Mouse (Mus musculus) liver, embryonic 16.5 days (tissue): Measurements from ENCODE around the gene Agrp. TPM values are rescaled to one million over a fixed set of nuclear protein-coding genes. Genes with fewer than 3 reads are reported as not detected.
A peak's percentile ranks its signal among the peaks of the same experiment; 100 is the strongest.

Experiments used
- ATAC-seq: fragments of 200-750 bp; cut with Nextera tagmentation; 2 replicates; pipeline ENCODE4 v1.8.0; 2017; ENCODE audit warnings: low read depth, mild to moderate bottlenecking, moderate number of reproducible peaks, moderate library complexity
- H3K27ac ChIP-seq: fragments of 300-500 bp; sonication (generic); 2 replicates; pipeline ENCODE4 v1.5.1; 2014; ENCODE audit warnings: mild to moderate bottlenecking, low read length
- H3K27me3 ChIP-seq: fragments of 300-500 bp; sonication (generic); 2 replicates; pipeline ENCODE4 v1.6.1; 2014; ENCODE audit warnings: low read depth, low read length, mixed read lengths; ENCODE audit not compliant: control insufficient read depth, insufficient read depth
- H3K36me3 ChIP-seq: fragments of 300-500 bp; sonication (generic); 2 replicates; pipeline ENCODE4 v1.6.1; 2014; ENCODE audit warnings: mild to moderate bottlenecking; ENCODE audit not compliant: control insufficient read depth, insufficient read depth
- H3K4me1 ChIP-seq: fragments of 300-500 bp; sonication (generic); 2 replicates; pipeline ENCODE4 v1.6.1; 2014; ENCODE audit warnings: low read depth, low read length, mixed read lengths; ENCODE audit not compliant: control insufficient read depth
- H3K4me2 ChIP-seq: fragments of 300-500 bp; sonication (generic); 2 replicates; pipeline ENCODE4 v1.6.1; 2014; ENCODE audit warnings: low read depth, low read length, mixed read lengths
- H3K4me3 ChIP-seq: fragments of 300-500 bp; sonication (generic); 2 replicates; pipeline ENCODE4 v1.5.1; 2014; ENCODE audit warnings: low read depth, mild to moderate bottlenecking, low read length
- H3K9ac ChIP-seq: fragments of 300-500 bp; sonication (generic); 2 replicates; pipeline ENCODE4 v1.6.1; 2014; ENCODE audit warnings: low read depth, low read length
- H3K9me3 ChIP-seq: fragments of 300-500 bp; sonication (generic); replicated peaks from 2 replicates; pipeline ENCODE4 v1.6.1; 2016; ENCODE audit warnings: low read length; ENCODE audit not compliant: control insufficient read depth
- WGBS: fragments of 180-500 bp; shearing (Covaris S2); extraction: QIAGEN DNeasy Blood & Tissue Kit; methylation state at CpG from one replicate; pipeline ENCODE4 v1.1.7; 2014; ENCODE audit not compliant: insufficient replicate concordance; 5-methylcytosine and 5-hydroxymethylcytosine counted together
- polyA plus RNA-seq: library from polyadenylated mRNA; unstranded; fragments of >200 nt; fragmentation: Nextera tagmentation; extraction: Ambion mirVana; gene quantifications from 2 replicates; pipeline ENCODE4 v1.2.1, GENCODE M21; 2015

Gene Agrp
- polyA plus RNA-seq, 1 experiment from 2014 or later = not detected

DNA sequence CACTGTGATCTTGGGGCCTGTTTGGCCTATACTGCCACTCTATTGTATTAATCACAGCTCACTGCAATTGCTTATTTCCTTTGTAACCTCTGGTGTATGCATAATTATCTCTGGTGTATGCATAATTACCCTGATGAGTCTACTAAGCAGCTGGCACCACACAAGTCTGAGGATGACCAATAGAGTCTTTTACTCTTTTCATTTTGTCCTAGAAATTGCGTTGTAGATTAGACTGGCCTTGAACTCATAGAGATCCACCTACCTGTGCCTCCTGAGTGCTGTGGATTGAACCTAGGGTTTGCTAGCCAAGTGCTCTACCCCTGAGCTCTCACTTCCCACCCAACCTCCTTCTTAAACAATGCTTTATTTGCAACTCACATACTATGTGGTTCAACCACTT lies 11.1 kb downstream of the Agrp start:
- 80% methylated on average over 1 of the region's 1 CpGs for WGBS

DNA sequence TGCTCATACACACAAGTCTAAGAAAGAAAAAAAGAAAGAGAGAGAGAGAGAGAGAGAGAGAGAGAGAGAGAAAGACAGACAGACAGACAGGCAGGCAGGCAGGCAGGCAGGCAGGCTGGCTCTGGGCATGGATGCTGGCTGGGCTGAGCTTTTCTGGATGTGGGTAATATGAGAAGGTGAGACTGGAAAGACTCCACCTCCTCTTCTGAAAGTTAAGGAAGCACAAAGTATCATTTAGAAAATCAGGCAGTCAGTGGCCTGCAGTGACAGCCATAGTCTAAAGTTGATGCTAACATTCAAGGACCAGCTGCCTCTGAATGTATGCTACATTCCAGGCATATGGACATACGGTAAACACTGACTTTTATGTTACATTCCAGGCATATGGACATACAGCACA lies 12.4 kb downstream of the Agrp start:
- no peak overlapping the region for H3K9ac ChIP-seq
- 67% methylated on average over 1 of the region's 1 CpGs for WGBS
- H3K4me2 ChIP-seq = no peak overlapping the region
- no peak for ATAC-seq
- no peak overlapping the region for H3K27ac ChIP-seq
- H3K9me3 ChIP-seq = no peaks in the 10 kb centered on the region
- H3K36me3 ChIP-seq = peaks cover 3% of the 10 kb centered on the region; the same call in 1 of the 2 replicates
- H3K4me1 ChIP-seq = peaks cover 7% of the 10 kb centered on the region
- H3K27me3 ChIP-seq = no peaks in the 10 kb centered on the region
- no peak overlapping the region for H3K4me3 ChIP-seq

More for the DNA sequence above, 11.1 kb downstream of the Agrp start:
- Histone ChIP-seq H3K4me1 (peaks cover 7% of the 10 kb centered on the region), H3K27ac (no peak overlapping the region), H3K4me3 (no peak overlapping the region), H3K4me2 (no peak overlapping the region), H3K27me3 (no peaks in the 10 kb centered on the region), H3K9me3 (no peaks in the 10 kb centered on the region), H3K9ac (no peak overlapping the region), H3K36me3 (peaks cover 2% of the 10 kb centered on the region; the same call in 1 of the 2 replicates)
- no peak for ATAC-seq

DNA sequence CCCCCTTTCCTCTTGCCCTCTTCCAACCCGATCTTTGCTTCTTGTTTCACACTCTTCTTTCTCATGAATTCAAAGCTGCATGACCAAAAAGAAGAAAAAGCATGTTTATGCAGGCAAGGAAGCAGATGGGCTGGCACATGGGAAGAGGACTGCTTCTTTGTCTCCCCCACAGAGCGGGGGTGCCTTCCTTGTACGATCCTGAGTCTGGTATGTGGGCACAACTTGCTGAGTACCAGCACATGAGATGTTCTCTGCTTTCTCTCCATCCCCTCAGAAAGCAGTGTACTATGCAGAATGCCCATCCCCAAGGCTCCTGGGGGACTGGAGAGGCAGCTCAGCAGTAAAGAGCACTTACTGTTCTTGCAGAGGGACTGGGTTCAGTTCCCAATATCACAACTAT lies 12.8 kb downstream of the Agrp start:
- no peak for ATAC-seq
- Histone ChIP-seq H3K4me3 (no peak overlapping the region), H3K27ac (no peak overlapping the region), H3K4me2 (no peak overlapping the region), H3K4me1 (peaks cover 7% of the 10 kb centered on the region), H3K27me3 (no peaks in the 10 kb centered on the region), H3K36me3 (peaks cover 3% of the 10 kb centered on the region; the same call in 1 of the 2 replicates), H3K9ac (no peak overlapping the region), H3K9me3 (no peaks in the 10 kb centered on the region)
- WGBS = 42% methylated on average over 3 of the region's 3 CpGs

DNA sequence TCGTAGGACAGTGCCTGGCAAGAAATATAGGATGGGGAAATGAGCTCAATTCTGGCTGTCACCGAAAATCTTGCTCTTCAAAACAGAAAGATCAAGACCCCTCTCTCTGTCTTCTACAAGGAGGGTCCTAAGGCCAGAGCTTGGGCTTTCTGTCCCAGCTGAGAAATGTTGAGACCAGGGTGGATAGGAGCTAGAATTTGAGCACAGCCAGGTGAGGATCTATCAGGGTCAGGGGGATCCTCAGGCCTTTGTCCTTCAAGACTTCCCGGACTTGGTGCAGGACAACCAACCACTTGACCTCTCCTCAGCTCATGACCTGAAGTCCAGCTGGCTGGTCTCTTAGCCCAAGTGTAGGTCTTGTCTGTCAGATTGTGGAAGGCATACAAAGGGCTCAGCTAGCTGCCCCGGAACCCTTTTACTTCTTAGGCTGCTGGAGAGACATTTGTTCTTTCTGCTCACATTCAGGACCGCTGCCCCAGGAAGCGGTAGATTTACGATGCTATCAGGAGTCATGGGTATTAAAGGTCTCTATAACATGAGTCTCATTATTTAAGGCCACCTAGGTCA lies 13.4 kb downstream of the Agrp start:
- H3K27ac ChIP-seq = no peak overlapping the region
- H3K36me3 ChIP-seq = peaks cover 3% of the 10 kb centered on the region; the same call in 1 of the 2 replicates
- peaks cover 7% of the 10 kb centered on the region for H3K4me1 ChIP-seq
- H3K4me2 ChIP-seq = no peak overlapping the region
- no peak for ATAC-seq
- no peaks in the 10 kb centered on the region for H3K9me3 ChIP-seq
- H3K9ac ChIP-seq = no peak overlapping the region
- no peak overlapping the region for H3K4me3 ChIP-seq
- no peaks in the 10 kb centered on the region for H3K27me3 ChIP-seq
- 58% methylated on average over 7 of the region's 7 CpGs for WGBS

DNA sequence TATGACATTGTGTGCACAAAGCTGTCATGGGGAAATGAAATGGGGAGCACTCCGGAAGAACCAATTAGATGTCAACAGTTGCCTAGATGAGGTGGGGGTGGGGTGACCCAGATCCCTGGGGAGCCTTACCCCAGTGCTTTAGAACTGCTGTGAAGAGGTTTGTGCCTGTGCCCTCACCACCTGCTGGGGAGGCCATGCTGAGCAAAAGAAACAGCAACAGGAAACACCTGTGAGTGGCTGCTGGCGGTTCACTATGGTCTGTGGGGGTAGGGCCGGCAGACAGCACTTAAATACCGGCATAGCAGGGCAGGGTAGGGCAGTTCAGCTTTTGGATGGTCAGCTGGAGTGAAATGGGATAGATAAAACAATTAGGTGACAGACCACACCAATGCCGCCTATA lies 14.1 kb downstream of the Agrp start:
- Histone ChIP-seq H3K36me3 (peaks cover 3% of the 10 kb centered on the region; the same call in 1 of the 2 replicates), H3K27me3 (no peaks in the 10 kb centered on the region), H3K4me2 (no peak overlapping the region), H3K27ac (peak overlapping the region; percentile 65; the same call in 1 of the 2 replicates), H3K9ac (no peak overlapping the region; the same call in 1 of the 2 replicates), H3K4me3 (no peak overlapping the region), H3K4me1 (peaks cover 7% of the 10 kb centered on the region), H3K9me3 (no peaks in the 10 kb centered on the region)
- WGBS = 26% methylated on average over 5 of the region's 5 CpGs
- ATAC-seq = no peak

DNA sequence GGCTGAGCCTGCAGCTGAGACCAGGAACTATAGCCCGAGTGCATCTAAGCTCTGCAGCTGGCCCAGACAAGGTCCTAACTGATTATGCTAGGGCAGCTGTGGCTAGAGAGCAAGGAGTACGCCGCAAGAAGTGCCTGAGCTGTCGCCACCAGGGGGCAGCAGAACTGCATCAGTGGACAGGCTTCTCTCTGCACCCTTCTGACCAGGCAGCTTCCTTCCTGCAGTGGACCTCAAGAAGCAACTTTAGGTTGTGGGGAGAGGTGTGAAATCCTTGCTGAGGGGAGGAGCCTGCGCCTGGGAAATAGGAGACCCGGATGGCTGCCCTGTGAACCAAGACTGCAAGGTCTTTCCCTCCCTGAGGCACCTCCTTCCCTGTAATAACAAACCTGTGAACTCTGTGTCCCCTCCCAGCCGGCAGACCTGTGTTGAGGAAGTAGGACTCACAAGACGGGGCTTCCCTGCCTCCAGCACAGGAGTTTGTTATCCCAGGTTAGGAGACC lies 14.7 kb downstream of the Agrp start:
- 6% methylated on average over 8 of the region's 8 CpGs for WGBS
- no peaks in the 10 kb centered on the region for H3K27me3 ChIP-seq
- H3K27ac ChIP-seq = peak overlapping the region; percentile 65; the same call in 1 of the 2 replicates
- H3K36me3 ChIP-seq = peaks cover 3% of the 10 kb centered on the region; the same call in 1 of the 2 replicates
- H3K4me1 ChIP-seq = peaks cover 7% of the 10 kb centered on the region
- peak; percentile 87 for ATAC-seq
- no peak overlapping the region for H3K4me3 ChIP-seq
- H3K9ac ChIP-seq = no peak overlapping the region; the same call in 1 of the 2 replicates
- H3K9me3 ChIP-seq = no peaks in the 10 kb centered on the region
- no peak overlapping the region; the same call in 1 of the 2 replicates for H3K4me2 ChIP-seq

DNA sequence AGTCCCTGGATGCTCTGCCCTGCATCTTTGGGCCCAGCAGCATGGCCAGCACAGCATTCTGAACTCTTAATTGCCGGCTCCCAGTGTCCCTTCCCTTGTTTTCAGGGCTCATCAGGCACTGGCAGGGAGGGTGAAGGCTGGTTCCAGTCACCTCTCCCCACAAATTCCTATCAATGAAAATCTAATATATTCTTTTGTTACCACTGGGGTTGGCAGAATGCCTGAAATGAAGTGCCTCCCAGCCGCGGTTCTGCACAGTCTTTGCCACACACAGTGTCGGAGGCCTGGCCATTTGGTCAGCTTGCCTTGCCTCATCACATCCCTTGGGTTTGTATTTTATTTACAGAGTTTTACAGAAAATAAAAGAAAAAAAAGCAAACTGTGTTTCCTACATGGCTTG lies 15.4 kb downstream of the Agrp start:
- Histone ChIP-seq H3K4me3 (no peak overlapping the region), H3K9me3 (no peaks in the 10 kb centered on the region), H3K27me3 (no peaks in the 10 kb centered on the region), H3K9ac (no peak overlapping the region), H3K27ac (no peak overlapping the region), H3K36me3 (peaks cover 7% of the 10 kb centered on the region), H3K4me1 (peaks cover 7% of the 10 kb centered on the region), H3K4me2 (no peak overlapping the region)
- whole genome bisulfite sequencing = 82% methylated on average over 4 of the region's 4 CpGs
- no peak for ATAC-seq

DNA sequence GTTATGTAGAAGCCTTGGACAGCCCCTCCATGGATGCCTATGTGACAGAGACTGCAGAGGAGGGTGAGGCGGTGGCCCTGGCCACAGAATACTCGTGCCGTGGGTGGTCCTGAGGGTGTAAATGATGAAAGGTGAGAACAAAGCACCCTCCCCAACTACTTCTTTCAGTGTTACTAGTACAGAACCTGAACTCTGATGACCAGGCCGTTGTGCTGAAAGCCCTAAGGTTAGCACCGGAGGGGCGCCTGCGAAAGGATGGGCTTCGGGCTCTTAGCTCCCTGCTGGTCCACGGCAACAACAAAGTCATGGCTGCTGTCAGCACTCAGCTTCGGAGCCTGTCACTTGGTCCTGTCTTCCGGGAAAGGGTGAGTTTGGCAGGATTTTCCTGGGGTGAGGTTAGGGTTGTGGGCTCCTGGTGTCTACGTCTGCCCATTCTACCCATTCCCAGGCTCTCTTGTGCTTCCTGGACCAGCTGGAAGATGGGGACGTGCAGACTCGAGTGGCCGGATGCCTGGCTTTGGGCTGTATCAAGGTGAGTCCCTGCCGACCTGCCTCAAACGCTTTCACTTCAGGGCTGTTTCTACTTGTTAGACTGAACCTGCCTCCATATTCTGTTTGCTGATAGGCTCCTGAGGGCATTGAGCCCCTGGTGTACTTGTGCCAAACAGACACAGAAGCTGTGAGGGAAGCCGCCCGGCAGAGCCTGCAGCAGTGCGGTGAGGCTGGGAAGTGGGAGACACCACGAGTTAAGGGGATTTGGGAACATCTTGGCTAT lies 16.1 kb downstream of the Agrp start:
- WGBS = 82% methylated on average over 21 of the region's 21 CpGs
- Histone ChIP-seq H3K27me3 (no peaks in the 10 kb centered on the region), H3K4me3 (no peak overlapping the region), H3K4me2 (no peak overlapping the region), H3K9me3 (no peaks in the 10 kb centered on the region), H3K36me3 (peaks cover 7% of the 10 kb centered on the region), H3K27ac (no peak overlapping the region), H3K4me1 (peaks cover 7% of the 10 kb centered on the region), H3K9ac (no peak overlapping the region)
- no peak for ATAC-seq

DNA sequence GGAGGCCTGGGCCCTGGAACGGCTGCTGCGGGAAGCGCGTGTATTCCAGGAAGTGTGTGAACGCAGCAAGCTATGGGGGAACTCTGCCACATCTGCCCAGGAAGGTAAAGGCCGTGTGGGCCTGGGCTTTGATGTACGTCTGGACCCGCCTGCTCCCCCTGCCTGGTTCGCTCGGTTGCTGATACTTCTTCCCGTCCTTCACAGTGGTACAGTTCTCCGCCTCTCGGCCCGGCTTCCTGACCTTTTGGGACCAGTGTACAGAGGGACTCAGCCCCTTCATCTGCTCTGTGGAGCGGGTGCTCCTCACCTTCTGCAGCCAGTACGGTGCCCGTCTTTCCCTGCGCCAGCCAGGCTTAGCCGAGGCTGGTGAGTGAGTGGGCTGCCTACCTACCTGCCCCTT lies 17.0 kb downstream of the Agrp start:
- ATAC-seq = no peak
- no peak overlapping the region for H3K9ac ChIP-seq
- peaks cover 7% of the 10 kb centered on the region for H3K36me3 ChIP-seq
- no peaks in the 10 kb centered on the region for H3K9me3 ChIP-seq
- peaks cover 7% of the 10 kb centered on the region for H3K4me1 ChIP-seq
- no peak overlapping the region for H3K4me2 ChIP-seq
- WGBS = 86% methylated on average over 19 of the region's 19 CpGs
- no peaks in the 10 kb centered on the region for H3K27me3 ChIP-seq
- no peak overlapping the region for H3K4me3 ChIP-seq
- no peak overlapping the region for H3K27ac ChIP-seq
